Mouse (Mus musculus) thymus, postnatal 0 days (tissue): Measurements from ENCODE around the gene Naa60. TPM values are rescaled to one million over a fixed set of nuclear protein-coding genes. Genes with fewer than 3 reads are reported as not detected.
"Not testable (repeated sequence)": the region's sequence is repeated elsewhere in the genome, so short reads cannot be mapped to it uniquely, and the experiment has no call there.

Source experiments
- DNase-seq: peaks from one replicate; pipeline ENCODE4 v3.0.0-alpha.2; 2015; ENCODE audit warnings: low spot score
- polyA plus RNA-seq: library from polyadenylated mRNA; unstranded; fragments of >200 nt; fragmentation: Nextera tagmentation; extraction: Ambion mirVana; gene quantifications from 2 replicates; pipeline ENCODE4 v1.2.1, GENCODE M21; 2015

Gene Naa60
- polyA plus RNA-seq: 45.9 and 48.6 TPM in 2 replicates

DNA sequence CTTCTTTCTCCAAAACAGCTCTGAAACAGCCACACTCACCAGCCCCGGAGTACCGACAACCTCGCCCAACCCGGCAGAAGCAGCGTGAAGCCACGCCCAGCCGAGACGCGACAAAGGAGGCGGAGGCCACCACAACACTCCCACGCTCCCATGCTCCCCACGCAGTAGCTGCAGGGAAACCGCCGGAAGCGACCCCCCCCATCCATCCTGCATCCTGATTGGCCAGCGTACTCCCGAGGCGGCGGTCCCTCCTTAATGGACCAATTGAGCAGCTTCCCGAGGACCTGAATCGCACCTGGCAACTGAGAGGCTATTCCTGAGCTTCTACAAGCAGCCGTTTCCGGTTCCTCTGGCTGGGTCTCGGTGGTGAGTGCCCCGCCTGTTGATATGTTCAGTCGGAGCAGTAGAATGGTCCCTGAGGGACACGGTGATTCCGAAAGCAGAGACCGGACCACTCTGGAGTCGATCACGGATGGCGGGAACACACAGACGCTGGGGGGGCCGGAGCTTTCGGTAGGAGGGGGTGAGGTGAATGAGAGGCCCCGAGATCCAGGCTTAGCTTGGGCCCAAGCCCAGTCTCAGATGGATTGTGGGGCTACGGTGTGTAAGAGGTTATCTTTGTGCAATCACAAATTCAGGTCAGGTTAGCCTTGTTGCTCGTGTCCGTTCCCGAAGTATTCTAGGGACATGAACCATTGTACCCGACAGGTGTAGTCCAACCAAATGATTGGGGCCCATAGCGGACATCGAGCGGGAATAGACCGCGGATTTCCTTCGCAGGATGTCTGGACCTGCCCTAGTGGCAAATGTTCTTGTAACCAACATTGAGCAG, at the start of gene Naa60:
Gene Naa60 (plus strand): TSS at position 160 of the 832 bp plus-strand sequence.
- DNase-seq: peak; percentile 94

DNA sequence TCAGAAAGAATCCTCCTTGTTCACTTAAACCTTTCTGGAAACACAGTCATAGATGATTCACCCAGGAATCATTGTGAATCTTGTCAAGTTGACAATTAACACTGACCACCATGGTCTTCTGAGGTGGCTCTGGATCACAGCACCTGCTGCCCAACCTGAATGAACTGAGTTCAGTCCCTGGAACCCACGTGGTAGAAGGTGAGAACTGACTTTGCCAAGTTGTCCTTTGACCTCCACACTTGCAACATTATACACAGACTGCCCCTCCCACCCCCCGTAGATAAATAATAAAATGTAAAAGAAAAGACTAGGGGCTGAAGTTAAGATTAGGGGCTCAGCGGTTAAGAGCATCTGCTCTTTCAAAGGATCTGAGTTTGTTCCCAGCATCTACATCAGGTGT, 44.2 kb upstream of the Naa60 start:
- no peak for DNase-seq

- no peak for DNase-seq
Observed at GRCm38 (mm10) chr16:3829727-3830126, 42.4 kb upstream of the Naa60 start.

DNA sequence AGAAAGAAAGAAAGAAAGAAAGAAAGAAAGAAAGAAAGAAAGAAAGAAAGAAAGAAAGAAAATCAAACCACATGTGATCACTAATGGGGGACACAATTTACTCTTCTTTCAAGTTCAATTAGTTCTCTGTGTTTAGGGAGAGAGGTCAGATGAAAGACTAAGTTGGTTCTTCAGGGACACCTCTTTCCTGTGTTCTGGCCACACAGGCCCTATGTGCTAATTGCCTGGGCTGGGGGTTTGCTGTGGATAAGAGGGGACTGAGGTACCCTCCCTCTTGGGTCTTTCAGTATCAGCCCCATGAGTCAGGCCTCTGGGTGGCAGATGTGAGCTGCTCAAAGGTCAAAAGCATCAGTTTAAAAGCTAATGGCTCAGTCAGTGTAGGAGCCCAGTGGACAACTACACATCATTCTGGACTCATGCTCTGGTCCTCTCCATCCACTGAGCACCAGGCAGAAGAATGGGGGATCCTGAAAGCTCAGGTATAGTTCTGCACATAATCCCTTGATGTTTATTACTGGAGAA, 41.5 kb upstream of the Naa60 start, which contains the start of gene Olfr15:
Gene Olfr15 (plus strand): TSS at position 291 of the 522 bp plus-strand sequence.
- DNase-seq: no peak

DNA sequence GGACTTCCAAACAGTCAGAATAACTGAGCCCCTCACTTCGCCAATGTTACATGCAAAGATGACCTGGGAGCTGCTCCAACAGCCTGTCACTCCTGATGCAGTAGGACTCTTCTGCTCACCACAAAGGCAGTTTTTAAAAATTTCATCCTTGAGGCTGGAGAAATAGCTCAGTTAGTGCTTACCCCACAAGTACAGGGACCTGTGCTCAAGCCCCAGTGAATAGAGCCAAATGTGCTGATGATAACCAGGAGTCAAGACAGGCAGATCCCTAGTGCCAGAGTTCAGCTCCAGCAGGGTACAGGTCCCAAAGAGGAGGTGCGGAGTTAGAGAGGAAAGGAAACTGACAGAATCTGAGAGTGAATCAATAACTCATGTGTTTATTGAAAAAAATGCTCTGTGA, 36.7 kb upstream of the Naa60 start:
- no peak for DNase-seq

GRCm38 (mm10) chr16:3839157-3839885, 32.9 kb upstream of the Naa60 start:
- DNase-seq: peak; percentile 43

- no peak for DNase-seq
Observed at GRCm38 (mm10) chr16:3842989-3843388, 29.2 kb upstream of the Naa60 start.

DNA sequence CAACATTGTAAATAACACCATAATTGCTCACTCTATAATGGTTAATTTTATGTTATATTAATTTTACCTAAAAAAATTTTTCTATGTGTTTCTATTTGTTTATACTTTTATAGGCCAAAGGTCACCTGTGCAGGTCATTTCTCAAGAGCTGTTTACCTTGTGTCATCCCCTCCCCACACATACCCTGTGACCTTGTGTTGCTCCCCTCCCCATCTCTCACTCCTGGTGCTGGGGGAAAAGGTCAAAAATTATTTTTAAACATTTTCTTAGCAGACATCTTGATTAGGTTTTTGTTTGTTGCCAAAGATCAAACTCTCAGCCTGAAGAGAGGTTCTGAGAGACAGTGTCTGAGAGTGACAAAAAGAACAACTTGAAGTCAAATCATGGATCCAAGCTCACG, 28.4 kb upstream of the Naa60 start:
- DNase-seq: no peak

- peak; percentile 94 for DNase-seq
Observed at GRCm38 (mm10) chr16:3846711-3847518, 25.3 kb upstream of the Naa60 start, which contains the start of gene Zfp174. Gene Zfp174 (plus strand): TSS chr16:3847268.

- DNase-seq: peak; percentile 11
Observed at GRCm38 (mm10) chr16:3847871-3848270, 24.3 kb upstream of the Naa60 start.

DNA sequence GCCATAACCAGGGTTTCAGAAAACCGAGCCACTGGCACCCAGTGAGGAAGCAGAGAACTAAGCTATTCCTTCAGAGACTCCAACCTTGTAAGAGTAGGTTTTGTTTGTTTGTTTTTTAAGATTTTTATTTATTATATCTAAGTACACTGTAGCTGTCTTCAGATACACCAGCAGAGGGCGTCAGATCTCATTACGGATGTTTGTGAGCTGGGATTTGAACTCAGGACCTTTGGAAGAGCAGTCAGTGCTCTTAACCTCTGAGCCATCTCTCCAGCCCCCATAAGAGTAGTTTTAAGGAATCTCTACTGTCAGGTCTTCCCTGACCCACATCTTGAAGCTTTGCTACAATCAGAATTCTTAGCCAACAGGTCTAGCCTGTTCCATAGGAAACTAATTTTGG, 23.8 kb upstream of the Naa60 start:
- DNase-seq: no peak

DNA sequence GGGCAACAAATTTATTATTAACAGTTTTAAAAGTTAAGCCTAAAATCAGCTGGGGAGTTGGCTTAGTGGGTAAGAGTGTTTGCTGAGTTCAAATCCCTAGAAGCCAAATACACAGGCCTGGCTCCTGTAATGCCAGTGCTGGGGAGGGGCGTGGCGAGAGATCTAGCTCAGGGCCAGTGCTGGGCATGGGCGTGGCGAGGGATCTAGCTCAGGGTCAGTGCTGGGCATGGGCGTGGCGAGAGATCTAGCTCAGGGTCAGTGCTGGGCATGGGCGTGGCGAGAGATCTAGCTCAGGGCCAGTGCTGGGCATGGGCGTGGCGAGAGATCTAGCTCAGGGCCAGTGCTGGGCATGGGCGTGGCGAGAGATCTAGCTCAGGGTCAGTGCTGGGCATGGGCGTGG, 20.9 kb upstream of the Naa60 start:
- DNase-seq: not testable (repeated sequence)

DNA sequence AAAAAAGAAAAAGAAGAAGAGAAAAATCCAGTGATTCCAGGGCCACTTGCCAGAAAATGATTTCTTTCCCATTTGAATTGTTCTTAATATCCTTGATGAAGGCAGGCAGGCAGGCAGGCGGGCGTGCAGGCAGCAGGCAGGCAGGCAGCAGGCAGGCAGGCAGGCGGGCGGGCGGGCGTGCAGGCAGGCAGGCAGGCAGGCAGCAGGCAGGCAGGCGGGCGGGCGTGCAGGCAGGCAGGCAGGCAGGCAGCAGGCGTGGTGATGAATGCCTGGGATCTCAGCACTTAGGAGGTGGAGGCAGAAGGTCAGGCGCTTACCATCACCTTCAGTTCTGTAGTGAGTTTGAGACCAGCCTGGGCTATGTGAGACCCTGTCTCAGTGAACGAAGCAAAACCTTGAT, 19.6 kb upstream of the Naa60 start:
- no peak for DNase-seq

DNA sequence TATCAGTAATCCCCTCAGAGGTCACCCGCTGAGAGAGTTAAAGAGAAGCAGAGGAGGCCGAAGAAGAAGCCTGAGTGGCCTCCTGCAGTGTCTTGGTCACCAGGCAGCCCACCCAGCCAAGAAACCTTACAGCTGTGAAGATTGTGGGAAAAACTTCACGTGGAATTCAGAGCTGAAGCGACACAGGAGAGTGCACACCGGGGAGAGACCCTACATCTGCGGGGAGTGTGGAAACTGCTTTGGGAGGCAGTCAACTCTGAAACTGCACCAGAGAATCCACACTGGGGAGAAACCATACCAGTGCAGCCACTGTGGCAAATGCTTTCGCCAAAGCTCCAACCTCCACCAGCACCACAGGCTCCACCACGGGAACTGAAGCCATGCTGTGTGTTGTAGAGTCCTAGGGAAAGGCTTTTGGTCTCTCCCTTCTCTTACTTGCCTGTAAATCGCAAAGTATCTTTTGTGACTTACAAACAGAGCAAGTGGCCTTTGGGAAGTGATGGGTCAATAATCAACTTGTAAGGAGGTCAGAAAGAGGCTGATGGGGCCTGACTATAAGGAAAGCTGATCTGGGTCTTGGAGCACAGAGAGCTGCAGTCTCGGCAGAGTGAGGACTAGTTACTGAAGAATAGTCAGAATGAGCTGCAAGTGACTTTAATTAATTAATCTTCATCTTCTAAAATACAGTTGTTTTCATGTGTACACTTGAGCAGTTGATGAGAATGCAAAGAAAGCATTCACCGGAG, 17.6 kb upstream of the Naa60 start:
- no peak for DNase-seq

DNA sequence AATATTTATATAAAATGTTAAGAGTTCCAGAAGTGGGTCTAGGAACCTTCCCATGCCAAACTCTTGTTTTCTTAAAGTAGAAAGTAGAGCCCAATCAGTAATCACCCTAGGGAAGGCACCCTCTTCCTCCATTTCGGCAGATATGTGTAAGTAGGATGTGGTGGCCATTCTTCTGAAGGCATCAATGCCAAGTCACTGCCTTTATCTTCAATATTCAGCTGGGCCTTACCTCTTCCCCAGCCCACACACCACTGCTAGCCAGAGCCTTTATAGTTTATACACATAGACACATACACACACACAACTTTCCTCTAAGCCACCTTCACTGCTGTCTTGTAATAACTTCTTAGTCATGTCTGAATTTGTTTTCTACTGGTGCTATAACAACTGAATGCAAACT, 16.4 kb upstream of the Naa60 start:
- DNase-seq: no peak

DNA sequence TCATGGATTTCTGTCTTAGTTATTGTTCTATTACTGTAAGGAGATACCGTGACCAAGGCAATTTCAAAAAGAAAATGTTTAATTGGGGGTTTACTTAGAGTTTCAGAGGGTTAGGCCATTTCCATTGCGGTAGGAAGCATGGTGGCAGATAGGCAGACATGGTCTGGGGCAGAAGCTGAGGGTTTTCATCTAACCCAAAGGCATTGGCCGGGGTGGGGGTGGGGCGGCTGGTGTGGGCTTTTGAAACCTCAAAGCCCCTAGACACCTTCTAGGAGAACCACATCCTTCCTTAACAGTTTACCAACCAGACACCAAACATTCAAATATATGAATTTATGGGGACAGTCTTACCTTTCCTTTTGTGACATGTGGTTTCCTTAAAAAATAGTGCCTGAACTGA, 12.9 kb upstream of the Naa60 start:
- DNase-seq: no peak

DNA sequence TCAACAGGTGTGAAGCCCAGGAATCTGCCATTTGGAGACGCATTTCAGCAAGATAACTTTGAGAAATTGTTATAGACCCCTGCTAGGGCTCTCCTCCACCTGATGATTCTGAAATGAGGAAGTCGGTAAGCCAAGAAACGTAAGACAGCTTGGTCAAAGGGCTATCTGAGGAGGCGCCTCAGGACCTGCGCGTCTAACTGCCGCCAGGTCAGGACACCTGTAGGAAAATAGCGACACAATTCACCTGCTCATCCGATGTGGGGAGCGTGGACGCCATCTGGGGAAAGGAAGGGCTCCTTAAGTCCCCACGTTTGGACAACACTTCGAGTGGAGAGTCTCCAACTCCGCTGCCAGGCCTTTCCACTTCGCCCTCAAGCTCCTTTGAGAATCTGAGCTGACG, 360 bp upstream of the Naa60 start:
- no peak for DNase-seq

GRCm38 (mm10) chr16:3876346-3876745, 4.2 kb downstream of the Naa60 start:
- DNase-seq: no peak

DNA sequence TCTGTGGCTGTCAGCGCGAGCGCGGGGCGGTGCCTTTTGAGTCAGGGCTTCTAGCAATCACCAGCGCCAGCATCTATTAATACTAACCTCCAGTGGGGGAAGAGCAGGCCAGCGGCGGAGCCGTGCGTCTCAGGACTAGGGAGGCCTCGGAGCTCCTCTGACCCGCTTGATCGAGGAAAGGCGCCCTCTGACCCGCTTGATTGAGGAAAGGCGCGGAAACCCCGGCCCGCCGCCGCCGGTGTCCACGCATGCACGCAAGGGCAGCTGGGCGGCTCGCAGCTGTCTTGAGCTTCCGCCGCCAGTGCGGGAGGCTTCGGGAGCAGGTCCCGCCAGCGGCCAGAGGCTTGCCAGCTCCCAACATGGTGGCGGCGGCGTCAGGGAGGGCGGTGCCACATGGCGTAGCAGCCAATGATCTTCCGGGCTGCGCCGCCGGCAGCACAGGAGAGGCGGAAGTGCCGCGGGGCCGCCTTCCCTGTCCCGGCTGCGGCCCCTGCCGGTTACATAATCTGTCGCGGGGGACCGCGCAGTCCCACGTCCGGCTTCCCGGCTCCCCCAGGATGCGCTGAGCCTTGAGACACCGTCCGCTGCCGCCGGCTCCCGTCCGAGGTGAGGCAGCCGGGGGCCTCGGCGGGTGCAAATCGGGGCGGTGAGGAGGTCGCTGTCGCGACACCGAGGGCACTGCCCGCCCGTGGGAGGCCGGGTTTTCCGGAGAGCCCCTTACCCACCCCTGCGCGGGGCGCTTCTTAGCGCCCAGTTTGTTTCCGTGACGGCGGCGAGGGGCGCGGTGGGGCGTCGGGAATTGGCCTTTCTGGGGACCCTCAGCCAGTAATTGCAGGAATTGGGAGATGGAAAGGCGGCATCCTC, 12.3 kb downstream of the Naa60 start, which contains the start of the genes Zfp597 and Gm20695:
Gene Zfp597 (minus strand): TSS at position 361 of the 864 bp plus-strand sequence.
Gene Gm20695 (plus strand): TSS at position 448 of the 864 bp plus-strand sequence.
- DNase-seq: peak; percentile 96
